ENCODE assay signal across 1 mouse cellular context in genomic region chr12:79347643-79348042, GRCm38 (mm10).
TF ChIP-seq lines count a peak whose summit lies in the region.

No protein-coding gene starts in this region.

TF ChIP-seq in CH12.LX, 34 proteins besides CTCF, POLR2A, EP300 and RAD21 (continued from another document):
- 0 out of 2 replicates have a peak, but pooled peaks have one; percentile 18 for TF ChIP-seq ELF1 (IDR thresholded peaks at IDR 0.05; ENCODE audit: low read depth, low read length)
- TF ChIP-seq MAX (IDR thresholded peaks at IDR 0.05; ENCODE audit: low read length): no peak
- no peak for TF ChIP-seq MAFK (IDR thresholded peaks at IDR 0.05; ENCODE audit: insufficient replicate concordance, low read length)
TF ChIP-seq in CH12.LX: peak in this region for 2.
